Mouse (Mus musculus) monocyte, adult 5-6 weeks (primary cell): ENCODE results near the gene Grcc10. TPM values are rescaled to one million over a fixed set of nuclear protein-coding genes. Genes with fewer than 3 reads are reported as not detected.

Experiments
- total RNA-seq: library from RNA; stranded (forward); fragments of 200-1000, 200-491, 200-594 nt; gene quantifications from 3 replicates; pipeline ENCODE4 v1.2.3, GENCODE M21; 2017

Gene Grcc10
- total RNA-seq, 1 experiment from 2014 or later, result 174 TPM

Other genes starting within 250 kb of the Grcc10 start
- gene C1rl, start 248.3 kb downstream of the Grcc10 start, total RNA-seq, result 0.19 to 0.21 TPM (median 0.19 TPM) in 3 replicates
- 1.4 TPM in 1 of 3 replicates, not detected in the others for gene C1ra, start 229.0 kb downstream of the Grcc10 start, total RNA-seq
- not detected in 3 replicates for gene C1s1, start 199.0 kb downstream of the Grcc10 start, total RNA-seq
- gene C1rb, start 171.1 kb downstream of the Grcc10 start, total RNA-seq, result not detected in 3 replicates
- gene C1s2, start 105.3 kb downstream of the Grcc10 start, total RNA-seq, result not detected in 3 replicates
- gene Lpcat3, start 78.3 kb downstream of the Grcc10 start, total RNA-seq, result 18.6 to 29.6 TPM (median 20.8 TPM) in 3 replicates
- 82.8 to 125 TPM (median 86.6 TPM) in 3 replicates for gene Emg1, start 29.2 kb downstream of the Grcc10 start, total RNA-seq
- gene Phb2, start 29.0 kb downstream of the Grcc10 start, total RNA-seq, result 123 to 138 TPM (median 126 TPM) in 3 replicates
- 1,360 to 1,911 TPM (median 1,427 TPM) in 3 replicates for gene Ptpn6, start 2.7 kb downstream of the Grcc10 start, total RNA-seq
- 0.19 to 0.43 TPM in 2 of 3 replicates, not detected in the other for gene Gm45234, start 14.6 kb upstream of the Grcc10 start, total RNA-seq
- gene Atn1, start 15.2 kb upstream of the Grcc10 start, total RNA-seq, result 1.5 to 6.2 TPM in 2 of 3 replicates, not detected in the other
- gene Eno2, start 28.3 kb upstream of the Grcc10 start, total RNA-seq, result not detected in 3 replicates
- 2.2 TPM in 1 of 3 replicates, not detected in the others for gene Lrrc23, start 38.4 kb upstream of the Grcc10 start, total RNA-seq
- 8.2 to 11.2 TPM (median 10.4 TPM) in 3 replicates for gene Spsb2, start 67.3 kb upstream of the Grcc10 start, total RNA-seq
- gene Tpi1, start 72.9 kb upstream of the Grcc10 start, total RNA-seq, result 71.9 to 103 TPM (median 88.6 TPM) in 3 replicates
- gene Usp5, start 88.1 kb upstream of the Grcc10 start, total RNA-seq, result 34.6 to 45.5 TPM (median 35.5 TPM) in 3 replicates
- 0.32 to 5.8 TPM in 2 of 3 replicates, not detected in the other for gene Cdca3, start 88.2 kb upstream of the Grcc10 start, total RNA-seq
- gene Gnb3, start 98.9 kb upstream of the Grcc10 start, total RNA-seq, result 0.19 TPM in 1 of 3 replicates, not detected in the others
- gene P3h3, start 116.4 kb upstream of the Grcc10 start, total RNA-seq, result 0.39 TPM in 1 of 3 replicates, not detected in the others
- 0.38 TPM in 1 of 3 replicates, not detected in the others for gene Gpr162, start 122.6 kb upstream of the Grcc10 start, total RNA-seq
- 3.1 to 5.2 TPM (median 4.0 TPM) in 3 replicates for gene Cd4, start 146.8 kb upstream of the Grcc10 start, total RNA-seq
- gene Lag3, start 170.3 kb upstream of the Grcc10 start, total RNA-seq, result 0.68 TPM in 1 of 3 replicates, not detected in the others
- gene Ptms, start 178.7 kb upstream of the Grcc10 start, total RNA-seq, result 89.3 to 145 TPM (median 115 TPM) in 3 replicates
- 46.8 to 65.2 TPM (median 56.4 TPM) in 3 replicates for gene Mlf2, start 190.0 kb upstream of the Grcc10 start, total RNA-seq
- gene Cops7a, start 224.2 kb upstream of the Grcc10 start, total RNA-seq, result 7.6 to 25.6 TPM (median 21.5 TPM) in 3 replicates